Mouse (Mus musculus) T-helper 2 cell (primary cell): ENCODE results near the gene Herc1.

Source experiments
- in situ Hi-C: fragments of 300-600 bp; cut with MboI, MseI; formaldehyde crosslinking; loops from one replicate; pipeline ENCODE4 v1.15.1; 2025; ENCODE audit warnings: high pct_unique_total_duplicates

The Herc1 gene

GRCm38 (mm10) chr9:66347405-66348035, 2.7 kb upstream of the Herc1 start:
- in situ Hi-C loops = no loop called here

- in situ Hi-C loops = no loop called here
Observed at GRCm38 (mm10) chr9:66349144-66349859, 948 bp upstream of the Herc1 start.

GRCm38 (mm10) chr9:66350788-66351430, 659 bp downstream of the Herc1 start:
- in situ Hi-C loops = no loop called here

GRCm38 (mm10) chr9:66352704-66353103, 2.5 kb downstream of the Herc1 start:
- in situ Hi-C loops = no loop called here

- in situ Hi-C loops = no loop called here
Observed at GRCm38 (mm10) chr9:66359135-66359534, 8.9 kb downstream of the Herc1 start.

- in situ Hi-C loops = no loop called here
Observed at GRCm38 (mm10) chr9:66360143-66360690, 10.0 kb downstream of the Herc1 start.

GRCm38 (mm10) chr9:66368890-66369433, 18.7 kb downstream of the Herc1 start:
- in situ Hi-C loops = no loop called here

GRCm38 (mm10) chr9:66370334-66370733, 20.1 kb downstream of the Herc1 start:
- in situ Hi-C loops = no loop called here

GRCm38 (mm10) chr9:66370847-66371246, 20.6 kb downstream of the Herc1 start:
- in situ Hi-C loops = no loop called here

GRCm38 (mm10) chr9:66373432-66373831, 23.2 kb downstream of the Herc1 start:
- in situ Hi-C loops = no loop called here

GRCm38 (mm10) chr9:66374495-66375478, 24.5 kb downstream of the Herc1 start:
- in situ Hi-C loops = loop anchor here (25.0 kb wide), 1 partner anchor 737 kb away; the partner anchor contains the start of gene Rbpms2

GRCm38 (mm10) chr9:66383417-66383816, 33.2 kb downstream of the Herc1 start:
- in situ Hi-C loops = loop anchor here (25.0 kb wide), 1 partner anchor 746 kb away; the partner anchor contains the start of gene Rbpms2

GRCm38 (mm10) chr9:66390338-66390737, 40.1 kb downstream of the Herc1 start:
- in situ Hi-C loops = loop anchor here (25.0 kb wide), 1 partner anchor 753 kb away; the partner anchor contains the start of gene Rbpms2

GRCm38 (mm10) chr9:66393304-66393703, 43.1 kb downstream of the Herc1 start:
- in situ Hi-C loops = loop anchor here (25.0 kb wide), 1 partner anchor 756 kb away; the partner anchor contains the start of gene Rbpms2

GRCm38 (mm10) chr9:66423492-66423891, 73.2 kb downstream of the Herc1 start:
- in situ Hi-C loops = no loop called here

GRCm38 (mm10) chr9:66440007-66440406, 89.8 kb downstream of the Herc1 start:
- in situ Hi-C loops = no loop called here

- in situ Hi-C loops = no loop called here
Observed at GRCm38 (mm10) chr9:66448253-66448652, 98.0 kb downstream of the Herc1 start.

GRCm38 (mm10) chr9:66465087-66465486, 114.8 kb downstream of the Herc1 start:
- in situ Hi-C loops = no loop called here

GRCm38 (mm10) chr9:66477785-66478184, 127.5 kb downstream of the Herc1 start:
- in situ Hi-C loops = no loop called here

GRCm38 (mm10) chr9:66483429-66483828, 133.2 kb downstream of the Herc1 start:
- in situ Hi-C loops = no loop called here

GRCm38 (mm10) chr9:66488786-66489185, 138.5 kb downstream of the Herc1 start:
- in situ Hi-C loops = no loop called here
